Mouse (Mus musculus): ENCODE measurements around the gene Rrbp1.

Rrbp1 gene

DNA sequence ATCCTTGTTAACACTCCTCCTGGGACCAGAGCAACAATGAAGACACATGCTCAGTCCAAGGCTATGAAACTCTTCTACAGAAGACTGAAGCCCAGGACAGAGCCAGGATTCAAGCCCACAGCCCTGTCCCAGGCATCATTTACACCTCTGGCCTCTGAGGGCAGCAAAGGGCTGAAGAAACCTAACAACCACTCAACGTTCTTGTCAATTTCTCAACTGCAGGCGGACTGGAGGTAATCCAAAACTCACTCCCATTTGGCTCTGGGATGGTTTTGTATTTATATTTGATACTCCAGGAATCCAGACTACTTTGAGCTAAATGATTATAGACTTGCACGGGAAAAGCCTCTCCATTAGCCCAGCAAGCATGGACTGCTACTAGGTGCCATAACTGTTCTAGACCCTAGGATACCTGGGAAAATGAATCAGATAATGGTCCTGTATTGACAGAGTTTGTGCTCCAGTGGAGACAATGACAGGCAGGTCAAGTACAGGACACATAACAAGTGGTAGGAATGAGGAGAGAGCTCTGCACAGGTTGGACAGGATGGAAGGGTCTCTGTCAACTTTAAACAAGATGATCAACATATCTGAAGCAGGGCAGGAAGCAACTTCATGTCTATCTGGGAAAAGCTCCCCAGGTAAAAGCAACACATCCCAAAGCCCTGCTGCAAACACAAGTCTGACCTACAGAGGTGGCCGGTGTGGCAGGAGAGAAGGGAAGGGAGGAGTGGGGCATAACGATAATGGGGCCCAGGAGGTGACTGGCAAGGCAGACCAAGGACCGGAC, 5.7 kb downstream of the Rrbp1 start:
- no peak for DNase-seq (ENCODE audit: low spot score)

DNA sequence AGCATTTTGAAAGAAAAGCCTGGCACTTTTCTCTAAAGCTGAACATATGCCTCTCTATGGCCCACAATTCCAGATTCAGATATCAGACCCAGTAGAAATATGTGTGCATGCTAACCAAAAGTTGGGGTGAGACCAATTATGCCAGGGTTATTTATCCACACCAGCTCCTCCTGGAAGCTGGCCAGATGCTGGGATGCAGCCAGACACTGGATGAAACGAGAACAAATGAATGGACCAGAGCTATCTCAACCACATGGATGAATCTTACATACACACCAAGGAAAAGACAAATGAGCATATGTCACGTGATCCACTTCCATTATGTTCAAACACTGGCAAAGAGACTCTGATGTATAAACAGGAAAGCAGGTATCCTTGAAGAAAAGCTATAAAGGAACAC, 7.5 kb downstream of the Rrbp1 start:
- DNase-seq (ENCODE audit: low spot score), result no peak

DNA sequence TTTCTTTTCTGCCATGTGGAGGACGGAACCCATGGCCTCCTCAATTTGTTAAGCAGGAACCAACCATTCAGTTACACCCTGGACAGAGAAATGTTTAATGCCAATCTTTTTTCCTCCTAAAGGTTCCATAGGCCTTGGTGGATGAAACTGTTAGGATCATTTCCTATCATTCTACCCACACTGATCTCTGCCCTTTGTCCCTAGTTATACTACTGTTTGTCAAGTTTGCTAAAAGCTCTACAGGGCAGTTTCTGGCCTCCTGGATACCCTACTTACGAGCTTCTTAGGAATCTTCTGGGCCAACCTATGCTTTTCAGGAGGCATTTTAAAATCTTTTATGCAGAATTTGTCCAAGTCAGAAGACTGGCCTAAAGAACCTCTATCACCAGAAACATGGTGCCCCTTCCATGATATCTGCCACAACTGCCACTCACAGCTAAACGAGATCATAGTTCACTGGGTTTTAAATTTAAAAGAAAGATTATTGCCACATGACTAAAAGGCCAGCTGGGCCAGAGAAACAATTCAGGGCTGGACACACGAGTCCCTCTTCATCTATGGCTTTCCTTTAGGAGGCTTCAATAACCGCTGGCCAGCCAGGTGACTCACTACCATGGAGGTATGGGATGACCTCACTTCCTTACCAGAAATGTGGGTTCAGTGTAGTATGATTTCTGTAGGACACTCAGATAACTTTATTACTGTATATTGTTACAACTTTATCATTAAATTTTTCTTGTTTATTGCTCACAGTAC, 8.7 kb downstream of the Rrbp1 start:
- no peak for DNase-seq (ENCODE audit: low spot score)

DNA sequence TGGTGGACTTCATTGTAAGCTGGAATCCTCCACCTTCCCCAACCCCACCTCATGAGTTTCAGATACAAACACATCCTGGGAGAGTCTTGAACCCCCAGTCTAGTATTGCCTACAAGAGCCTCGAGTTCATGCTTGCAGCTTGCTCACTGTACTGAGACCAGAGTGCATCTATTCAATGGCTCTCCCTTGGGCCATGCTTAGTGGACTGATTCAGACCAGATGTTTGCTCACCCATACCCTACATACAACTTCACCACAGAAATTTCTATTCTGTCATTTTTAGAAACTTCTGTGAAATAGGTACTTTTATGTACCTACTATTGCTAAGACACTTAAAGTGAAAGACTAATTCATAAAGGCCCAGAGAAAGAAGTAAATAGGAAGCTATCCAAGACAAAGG, 18.1 kb downstream of the Rrbp1 start:
- no peak for DNase-seq (ENCODE audit: low spot score)

DNA sequence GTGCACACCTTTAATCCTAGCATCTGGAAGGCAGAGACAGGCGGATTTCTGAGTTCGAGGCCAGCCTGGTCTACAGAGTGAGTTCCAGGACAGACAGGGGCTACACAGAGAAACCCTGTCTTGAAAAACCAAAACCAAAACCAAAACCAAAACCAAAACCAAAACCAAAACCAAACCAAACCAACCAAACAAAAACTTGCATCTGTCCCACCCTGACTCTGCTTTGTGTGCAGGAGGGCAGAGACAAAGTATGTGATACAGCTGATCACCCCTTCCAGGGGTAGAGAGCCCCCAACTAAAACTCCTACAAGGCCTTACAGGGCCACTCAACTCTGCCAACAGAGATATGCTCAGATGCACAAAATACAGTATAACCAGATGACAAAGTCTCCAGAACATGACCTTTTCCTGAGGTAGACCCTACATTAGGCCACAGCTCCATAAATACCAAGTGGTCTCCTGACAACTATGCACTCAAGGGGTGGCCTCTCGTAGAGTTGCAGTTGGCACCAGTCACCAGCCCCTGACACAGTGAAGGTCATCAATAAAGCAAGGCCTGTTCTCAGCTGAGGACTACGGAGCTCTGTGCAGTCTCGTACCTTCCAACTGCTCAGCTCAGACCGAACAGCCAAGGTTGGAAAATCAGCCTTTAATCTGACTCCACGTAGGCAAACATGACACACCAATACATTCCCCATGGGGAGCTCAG, 18.9 kb downstream of the Rrbp1 start:
- no peak for DNase-seq (ENCODE audit: low spot score)

DNA sequence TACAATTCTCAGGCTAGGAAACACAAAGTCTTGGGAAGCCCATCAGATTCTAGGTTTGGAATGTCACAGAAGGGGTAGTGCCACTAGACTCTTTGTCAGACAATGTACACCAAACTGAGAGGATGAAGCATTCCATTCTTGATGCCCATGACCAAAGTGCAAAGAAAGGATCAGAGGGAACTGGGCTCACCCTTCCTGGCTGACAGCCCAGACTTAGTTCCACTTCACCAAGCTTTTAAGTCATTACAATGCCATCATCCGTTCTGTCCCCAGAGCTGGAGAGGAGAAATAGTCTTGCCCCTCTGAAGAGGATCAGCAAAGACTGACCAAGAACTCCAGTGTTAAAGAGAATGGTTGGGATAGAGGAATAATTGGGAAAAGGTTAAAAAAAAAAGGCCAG, 20.1 kb downstream of the Rrbp1 start:
- DNase-seq (ENCODE audit: low spot score), result no peak

DNA sequence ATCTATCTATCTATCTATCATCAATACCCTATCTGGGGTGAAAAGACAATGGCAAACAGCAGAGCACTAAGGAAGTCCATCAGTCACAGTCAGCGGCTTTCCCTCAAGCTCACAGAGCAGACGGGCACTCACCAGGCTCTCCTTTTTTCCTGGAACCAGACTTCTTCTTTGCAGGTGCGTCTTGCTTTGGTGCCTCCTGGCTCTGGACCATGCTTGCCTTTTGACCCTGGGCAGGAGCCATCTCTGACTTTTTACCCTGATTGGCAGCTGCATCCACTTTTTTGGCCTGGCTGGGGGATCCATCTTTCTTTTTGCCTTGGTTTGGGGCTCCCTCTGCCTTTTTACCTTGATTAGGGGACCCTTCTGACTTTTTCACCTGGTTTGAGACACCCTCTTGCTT, 23.0 kb downstream of the Rrbp1 start:
- DNase-seq (ENCODE audit: low spot score), result no peak

DNA sequence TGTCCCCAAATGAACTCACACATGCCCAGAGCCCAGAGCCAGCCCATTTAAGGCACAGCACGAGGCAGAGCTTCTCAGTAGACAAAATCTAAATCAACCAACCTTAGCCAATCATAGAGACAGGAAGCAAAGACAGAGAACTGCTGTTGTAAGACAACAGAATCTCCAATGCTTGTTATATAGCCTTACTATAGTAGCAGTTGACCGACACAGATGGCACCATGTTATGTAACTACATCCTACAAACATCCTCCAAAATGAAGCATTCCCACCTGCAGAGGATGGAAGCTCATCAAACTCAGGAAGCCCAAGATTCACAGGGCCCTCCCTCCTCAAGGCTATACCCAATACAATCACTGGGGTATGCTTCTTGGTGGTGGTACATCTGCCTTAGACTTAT, 23.6 kb downstream of the Rrbp1 start:
- DNase-seq (ENCODE audit: low spot score), result no peak

DNA sequence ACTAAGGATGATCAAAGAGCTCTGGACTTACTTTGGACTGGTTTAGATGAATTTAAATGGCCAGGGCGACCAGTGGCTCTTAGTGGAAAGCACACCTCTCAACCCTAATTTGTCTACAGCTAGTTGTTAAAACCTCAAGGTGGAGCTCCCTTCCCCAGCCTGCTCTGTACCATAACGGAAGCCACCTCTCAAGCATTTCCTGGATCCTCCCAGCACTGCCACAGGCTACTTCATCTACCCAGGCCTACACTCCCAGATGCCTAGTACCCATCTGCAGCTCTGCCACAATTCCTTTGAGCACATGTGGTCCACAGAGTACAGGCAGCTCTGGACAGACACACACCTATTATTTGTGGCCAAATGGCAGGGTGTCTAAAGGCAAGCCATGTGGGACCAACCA, 27.6 kb downstream of the Rrbp1 start:
- DNase-seq (ENCODE audit: low spot score), result no peak

DNA sequence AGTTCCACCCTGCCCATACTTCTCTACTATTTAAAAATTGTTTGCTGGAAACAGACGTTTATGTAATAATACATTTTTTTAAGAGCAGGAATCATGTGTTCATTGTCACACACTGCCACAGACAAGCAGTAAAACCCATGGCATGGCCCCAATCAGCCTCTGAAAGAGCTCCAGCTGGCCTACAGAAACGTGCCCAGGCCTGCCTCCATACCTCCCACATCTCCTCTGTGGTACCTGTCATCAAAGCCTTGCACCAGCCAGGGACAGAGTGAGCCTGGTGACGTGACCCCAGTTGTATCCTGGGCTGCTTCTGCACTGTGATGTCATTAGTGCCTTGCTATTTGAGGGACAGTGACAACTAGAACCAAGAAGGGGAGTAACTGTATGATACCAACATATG, 28.2 kb downstream of the Rrbp1 start:
- no peak for DNase-seq (ENCODE audit: low spot score)

DNA sequence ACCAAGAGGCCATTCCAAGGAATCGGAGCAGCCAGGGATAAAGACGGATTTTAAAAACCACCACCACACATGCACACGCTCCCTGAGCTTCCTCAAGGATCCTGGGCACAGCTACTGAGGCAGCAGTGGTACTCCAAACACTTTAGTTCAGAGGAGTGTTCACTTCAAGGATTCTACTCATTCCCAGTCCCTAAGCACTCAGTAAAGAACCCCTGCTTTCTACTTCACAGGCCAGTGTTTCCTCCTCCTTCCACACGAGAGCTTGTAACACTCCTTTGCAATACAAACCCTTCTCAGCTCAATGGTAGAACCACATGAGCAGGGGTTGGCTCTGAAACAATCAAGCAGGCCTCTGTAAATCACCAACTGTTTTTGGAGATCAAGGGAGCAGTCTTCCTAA, 28.9 kb downstream of the Rrbp1 start:
- no peak for DNase-seq (ENCODE audit: low spot score)

DNA sequence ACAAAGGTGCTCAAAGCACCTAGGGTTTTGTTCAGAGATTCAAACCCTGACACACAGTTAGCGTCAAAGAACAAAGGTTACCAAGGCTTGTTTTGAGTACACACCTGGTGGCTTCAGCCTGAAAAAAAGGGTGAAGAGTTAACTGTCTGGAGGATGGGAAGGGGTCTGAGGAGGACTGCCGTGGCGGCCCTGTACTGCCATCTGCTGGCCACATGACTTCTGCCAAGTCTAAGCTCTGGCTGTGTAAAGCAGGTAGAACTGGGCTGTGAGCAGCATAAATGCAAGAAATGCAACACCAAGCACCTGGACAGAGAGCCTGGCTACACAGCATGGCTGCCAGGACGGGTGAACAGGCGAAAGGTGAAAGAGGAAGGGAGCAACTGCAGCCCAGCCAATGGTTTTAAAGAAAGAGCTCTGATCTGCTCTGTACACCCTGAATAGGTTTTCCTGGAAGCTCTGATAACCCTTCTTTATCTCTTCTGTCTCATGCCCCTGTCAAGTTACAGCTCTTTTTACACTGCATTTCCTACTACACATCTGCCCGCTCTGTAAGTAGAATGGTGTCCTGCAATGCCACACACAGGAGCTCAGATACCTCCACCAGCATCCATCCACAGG, 30.2 kb downstream of the Rrbp1 start:
- peak; percentile 85 for DNase-seq (ENCODE audit: low spot score)

DNA sequence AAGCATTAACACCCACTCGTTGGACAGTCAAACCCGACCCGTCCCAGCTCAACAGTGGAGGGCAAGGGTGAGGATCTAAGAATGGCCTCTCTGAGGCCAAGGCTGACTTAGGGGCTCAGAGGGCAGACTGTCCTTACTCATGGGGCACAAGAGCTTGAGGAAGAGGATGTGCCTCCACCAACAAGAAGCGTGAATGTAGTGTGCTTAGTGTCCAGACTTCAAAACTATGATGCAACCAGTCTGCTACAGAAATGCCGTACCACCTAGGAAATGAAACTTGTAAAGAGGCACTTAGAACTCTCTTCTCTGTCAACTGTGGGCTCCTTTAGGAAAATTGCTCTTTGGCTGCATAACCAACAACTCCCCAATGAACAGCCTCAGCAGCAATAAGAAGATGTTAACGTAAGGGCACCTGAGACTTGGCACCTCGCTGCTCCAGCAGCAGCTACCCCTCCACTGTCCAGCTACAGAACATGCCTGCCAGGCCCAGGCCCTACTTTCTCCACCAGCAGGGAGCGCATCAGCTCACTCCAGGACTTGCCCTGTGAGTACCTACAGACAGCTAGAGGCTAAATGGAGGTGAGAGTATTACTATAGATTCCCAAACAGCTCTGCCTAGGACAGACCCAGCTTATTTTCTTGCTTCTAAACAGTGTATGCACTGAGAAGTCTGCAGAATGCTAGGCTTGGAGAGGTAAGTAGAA, 32.5 kb downstream of the Rrbp1 start:
- no peak for DNase-seq (ENCODE audit: low spot score)

DNA sequence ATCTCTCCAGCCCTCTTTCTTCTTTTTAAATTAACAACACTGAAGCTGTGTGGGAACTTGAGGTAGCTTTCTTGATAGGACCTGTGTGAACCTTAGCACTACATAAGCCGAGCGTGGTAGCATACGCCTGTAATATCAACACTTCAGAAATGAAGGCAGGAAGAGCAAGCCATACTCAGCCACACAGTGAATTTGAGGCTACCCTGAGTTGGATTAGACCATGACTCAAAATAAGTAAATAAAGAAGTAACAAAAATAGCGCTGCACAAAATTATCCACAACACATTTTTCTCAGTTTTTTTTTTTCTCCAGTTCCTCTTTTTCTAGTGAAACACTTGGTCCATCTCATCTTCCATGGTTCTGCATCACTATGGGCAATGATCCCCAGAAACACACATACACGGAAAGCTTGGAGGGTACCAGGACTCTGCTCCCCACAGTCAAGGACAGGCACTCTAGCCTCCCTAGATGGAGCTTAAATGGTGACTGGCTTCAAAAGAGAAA, 35.9 kb downstream of the Rrbp1 start:
- DNase-seq (ENCODE audit: low spot score), result no peak

DNA sequence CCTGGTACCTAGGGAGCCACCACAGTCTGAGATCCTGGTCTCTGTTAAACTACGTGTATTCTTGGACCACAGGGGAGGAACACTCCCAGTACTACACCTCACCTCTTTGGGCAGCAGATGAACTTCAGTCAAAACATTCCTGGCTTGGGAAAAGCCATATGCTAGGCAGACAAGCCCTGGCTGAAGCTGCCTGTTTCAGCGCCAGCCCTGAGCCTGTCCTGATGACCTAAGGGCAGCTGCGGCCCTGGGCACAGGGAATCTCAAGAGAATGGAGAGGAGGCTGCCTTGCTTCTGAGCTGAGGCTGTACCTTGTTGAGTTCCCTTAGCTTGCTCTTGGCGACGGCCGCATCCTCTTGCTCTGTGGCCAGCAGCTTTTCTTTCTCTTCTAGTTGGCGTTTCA, 37.9 kb downstream of the Rrbp1 start:
- DNase-seq (ENCODE audit: low spot score), result no peak

DNA sequence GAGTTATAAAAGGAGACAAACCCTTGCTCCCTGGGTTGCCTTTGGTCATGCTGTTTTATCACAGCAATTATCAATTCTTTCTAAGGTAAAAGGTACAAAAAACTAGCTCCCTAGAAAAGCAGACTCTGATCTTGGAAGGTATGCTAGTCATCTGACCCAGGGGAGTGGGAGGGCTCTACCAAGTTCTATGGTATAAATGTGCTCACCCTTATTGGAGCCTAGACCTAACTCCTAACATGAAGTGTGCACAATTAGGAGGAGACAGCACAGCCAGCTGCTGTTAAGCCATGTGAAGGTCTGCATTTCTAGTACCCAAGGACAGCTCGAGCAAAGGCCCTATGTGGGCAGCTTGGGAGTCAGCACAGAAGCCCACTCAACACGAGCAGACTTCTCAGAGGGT, 39.2 kb downstream of the Rrbp1 start:
- DNase-seq (ENCODE audit: low spot score), result no peak

DNA sequence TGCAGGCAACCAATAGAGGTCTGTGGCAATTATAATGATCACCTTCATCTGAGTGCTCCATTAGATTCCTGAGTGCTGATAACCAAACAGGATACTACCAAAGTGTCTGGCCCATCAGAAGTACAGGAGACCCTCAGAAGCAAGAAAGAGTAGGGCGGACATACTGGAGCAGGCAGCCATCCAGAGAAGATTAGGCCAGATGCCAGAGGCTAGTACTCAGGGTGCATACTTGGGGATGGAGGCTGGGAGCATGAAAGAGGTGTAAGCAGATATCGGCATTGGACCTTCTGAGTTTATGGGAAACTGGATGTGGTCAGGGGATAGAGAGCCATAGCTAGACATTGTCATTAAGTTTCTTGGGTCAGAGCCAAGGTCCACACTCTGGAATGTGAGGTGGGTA, 40.2 kb downstream of the Rrbp1 start:
- no peak for DNase-seq (ENCODE audit: low spot score)

DNA sequence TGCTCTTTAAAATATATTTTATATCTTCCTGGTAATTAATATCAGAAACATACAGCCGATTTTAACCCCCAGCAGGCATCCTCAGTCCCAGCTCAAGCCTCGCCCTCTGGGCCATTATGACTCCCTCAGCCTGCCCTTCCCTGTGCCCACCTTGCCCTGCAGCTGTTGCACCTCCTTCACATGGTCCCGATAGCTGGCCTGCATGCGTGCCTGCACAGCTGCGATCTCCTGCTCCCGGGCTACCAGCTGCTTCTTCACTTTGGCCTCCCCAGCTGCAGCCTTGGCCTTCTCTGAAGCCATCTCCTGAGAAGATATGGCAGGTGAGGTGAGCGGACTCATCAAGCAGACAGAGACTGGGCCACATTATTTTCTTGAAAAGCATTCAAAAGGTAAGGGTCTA, 41.8 kb downstream of the Rrbp1 start:
- DNase-seq (ENCODE audit: low spot score), result no peak

DNA sequence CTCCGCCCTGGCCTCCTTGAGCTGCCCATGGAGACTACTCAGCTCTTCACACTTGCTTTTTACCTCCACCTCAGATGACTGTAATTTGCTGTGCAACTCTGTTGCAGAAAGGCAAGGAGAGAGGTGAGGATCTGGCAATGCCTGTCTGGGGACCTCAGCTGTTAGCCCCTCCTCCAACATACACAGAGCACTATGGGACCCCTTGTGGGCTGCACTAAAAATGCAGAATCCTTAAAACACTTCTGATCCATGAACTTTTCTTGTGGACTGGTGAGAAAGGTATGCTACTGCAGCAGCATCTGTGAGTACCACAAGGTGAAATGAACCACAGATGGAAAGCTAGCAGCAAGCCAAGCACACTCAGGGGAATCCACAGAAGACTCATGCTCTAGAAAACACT, 47.7 kb downstream of the Rrbp1 start:
- DNase-seq (ENCODE audit: low spot score), result no peak

DNA sequence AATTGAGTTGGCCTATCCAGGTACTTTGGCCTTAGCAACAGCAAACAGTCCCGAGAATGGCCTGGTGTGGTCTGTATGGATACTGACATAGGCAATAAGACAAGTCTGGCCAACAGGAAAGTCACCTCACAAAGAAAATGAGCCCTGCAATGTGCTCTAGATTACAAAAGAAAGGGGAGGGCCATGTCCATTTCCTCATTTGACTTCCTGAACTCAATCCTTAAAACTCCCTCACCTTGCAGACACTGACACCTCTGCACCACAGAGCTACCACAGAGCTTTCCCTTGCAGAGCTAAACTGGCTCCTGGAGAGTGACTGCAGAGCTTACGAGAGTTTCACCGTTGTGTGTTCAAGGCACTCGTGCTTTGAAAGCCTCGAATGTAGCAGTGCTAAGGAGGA, 48.9 kb downstream of the Rrbp1 start:
- no peak for DNase-seq (ENCODE audit: low spot score)

DNA sequence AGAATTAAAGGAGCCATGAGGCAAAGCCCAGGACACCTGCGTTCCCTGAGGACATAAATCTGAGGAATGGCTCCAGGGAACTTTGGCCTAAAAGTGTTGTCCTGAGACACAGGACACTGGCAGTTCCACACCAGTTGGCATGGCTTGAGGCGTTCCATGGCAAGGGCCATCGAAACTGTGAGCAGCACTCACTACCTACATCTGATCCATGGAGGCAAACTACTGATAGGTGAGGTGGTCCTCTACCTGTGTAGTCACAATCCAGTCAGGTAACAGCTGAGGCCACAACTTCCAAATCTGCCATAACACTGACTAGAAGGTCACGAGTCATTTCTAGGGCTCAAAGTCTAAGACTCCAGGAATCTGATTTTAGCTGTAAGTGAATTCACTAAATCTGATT, 55.3 kb downstream of the Rrbp1 start:
- no peak for DNase-seq (ENCODE audit: low spot score)

DNA sequence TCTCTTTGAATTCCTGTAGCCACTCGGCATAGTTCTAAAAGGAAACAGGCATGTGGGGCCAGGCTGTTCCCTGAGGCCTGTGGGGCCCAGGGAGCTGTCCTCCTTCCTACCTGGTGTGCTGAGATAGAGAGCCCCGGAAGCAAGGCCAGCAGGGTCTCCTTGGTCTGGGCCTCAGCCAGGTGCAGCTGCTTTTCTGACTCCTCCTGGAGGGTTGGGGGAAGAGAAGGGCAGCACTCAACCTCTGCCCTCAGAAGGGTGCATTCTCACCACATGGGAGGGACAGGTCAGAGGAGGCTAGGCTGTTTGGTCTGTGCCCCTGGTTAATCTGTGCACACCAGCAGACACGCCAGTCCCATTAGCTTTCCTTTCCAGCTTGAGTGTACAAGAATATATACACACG, 56.1 kb downstream of the Rrbp1 start:
- no peak for DNase-seq (ENCODE audit: low spot score)

Data from embryo, embryonic 10 days (tissue).